Mouse (Mus musculus): ENCODE results near the gene Agmo. TPM values are rescaled to one million over a fixed set of nuclear protein-coding genes. Genes with fewer than 3 reads are reported as not detected.
A peak's percentile ranks its signal among the peaks of the same experiment; 100 is the strongest.

Gene Agmo
- polyA plus RNA-seq, 1 experiment from 2014 or later = not detected

DNA sequence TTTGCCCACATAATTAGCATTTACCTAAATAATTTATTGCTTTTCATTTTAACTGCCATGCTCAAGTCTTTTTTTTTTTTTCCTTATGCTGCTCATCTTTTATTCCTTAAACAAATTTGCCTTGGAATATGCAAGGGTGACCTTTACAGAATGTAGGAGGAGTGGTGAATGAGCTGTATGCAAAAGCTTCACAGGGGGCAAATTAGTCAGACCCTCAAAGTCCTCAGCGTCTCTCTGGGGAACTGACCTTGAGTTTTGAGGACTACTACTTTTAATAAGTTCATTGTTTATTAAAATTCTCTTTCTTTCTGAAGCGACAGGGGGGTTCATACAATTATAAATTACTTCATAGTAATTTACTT, 33.2 kb downstream of the Agmo start:
- DNase-seq (ENCODE audit: low spot score) = no peak
- H3K27ac ChIP-seq (replicated peaks) = no peak overlapping the region
- H3K36me3 ChIP-seq (replicated peaks) = no peaks in the 10 kb centered on the region
- 52% methylated on average over 2 of the region's 2 CpGs for WGBS
- no peak overlapping the region for H3K4me3 ChIP-seq
- no peaks in the 10 kb centered on the region for H3K9me3 ChIP-seq
- H3K27me3 ChIP-seq (replicated peaks; ENCODE audit: low read depth, poor library complexity, severe bottlenecking) = no peaks in the 10 kb centered on the region
- no peaks in the 10 kb centered on the region for H3K4me1 ChIP-seq

DNA sequence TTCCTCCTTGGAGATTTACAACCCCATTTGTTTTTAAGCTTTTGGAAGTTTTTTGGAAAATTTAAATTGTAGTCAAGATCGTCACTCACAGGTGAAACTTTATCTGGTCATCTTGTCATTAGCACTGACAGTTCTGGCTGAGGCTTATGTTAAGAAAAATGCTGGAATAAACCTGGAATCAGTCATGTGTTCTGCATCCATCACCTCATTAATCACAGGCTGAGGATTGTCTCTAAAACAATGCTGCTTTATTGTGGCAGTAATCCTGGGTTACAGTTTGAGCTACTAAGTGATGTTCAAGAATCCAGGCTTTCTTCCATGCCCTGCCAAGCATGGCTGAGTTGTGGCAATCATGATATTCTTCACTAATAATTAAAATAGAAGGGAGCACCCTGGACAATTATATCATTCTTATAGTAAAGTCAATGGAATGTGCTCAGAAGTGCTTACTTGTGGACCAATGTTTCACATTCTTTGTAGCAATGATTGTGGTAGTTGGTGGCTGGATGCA, 65.6 kb downstream of the Agmo start:
- Histone ChIP-seq H3K9me3 (no peaks in the 10 kb centered on the region), H3K27me3 (replicated peaks; ENCODE audit: low read depth, poor library complexity, severe bottlenecking) (no peaks in the 10 kb centered on the region), H3K27ac (replicated peaks) (no peak overlapping the region), H3K4me3 (no peak overlapping the region), H3K36me3 (replicated peaks) (no peaks in the 10 kb centered on the region), H3K4me1 (no peaks in the 10 kb centered on the region)
- WGBS = 56% methylated on average over 1 of the region's 1 CpGs
- no peak for DNase-seq (ENCODE audit: low spot score)

DNA sequence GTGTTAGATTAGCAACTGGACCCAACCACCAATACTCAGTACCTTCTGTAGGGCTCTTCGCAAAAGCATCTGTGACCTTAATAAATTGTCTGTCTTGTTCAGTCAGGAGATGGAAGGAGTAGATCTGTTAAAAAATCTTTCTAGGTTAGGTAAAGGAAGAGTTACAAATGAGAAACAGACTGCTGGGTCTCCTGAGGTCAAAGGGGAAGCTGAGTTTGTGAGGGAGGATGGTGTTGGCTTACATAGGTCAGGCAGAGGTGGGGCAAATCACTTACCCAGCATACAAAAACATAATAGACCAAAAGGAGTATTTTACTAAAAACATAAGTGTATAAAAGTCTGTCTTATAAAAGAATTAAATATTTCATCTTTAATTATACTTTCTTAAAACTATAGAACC, 69.3 kb downstream of the Agmo start:
- Histone ChIP-seq H3K4me1 (no peaks in the 10 kb centered on the region), H3K36me3 (replicated peaks) (no peaks in the 10 kb centered on the region), H3K9me3 (no peaks in the 10 kb centered on the region), H3K27me3 (replicated peaks; ENCODE audit: low read depth, poor library complexity, severe bottlenecking) (no peaks in the 10 kb centered on the region), H3K27ac (replicated peaks) (no peak overlapping the region), H3K4me3 (no peak overlapping the region)
- peak; percentile 67 for DNase-seq (ENCODE audit: low spot score)
- 34% methylated on average over 1 of the region's 1 CpGs for WGBS

DNA sequence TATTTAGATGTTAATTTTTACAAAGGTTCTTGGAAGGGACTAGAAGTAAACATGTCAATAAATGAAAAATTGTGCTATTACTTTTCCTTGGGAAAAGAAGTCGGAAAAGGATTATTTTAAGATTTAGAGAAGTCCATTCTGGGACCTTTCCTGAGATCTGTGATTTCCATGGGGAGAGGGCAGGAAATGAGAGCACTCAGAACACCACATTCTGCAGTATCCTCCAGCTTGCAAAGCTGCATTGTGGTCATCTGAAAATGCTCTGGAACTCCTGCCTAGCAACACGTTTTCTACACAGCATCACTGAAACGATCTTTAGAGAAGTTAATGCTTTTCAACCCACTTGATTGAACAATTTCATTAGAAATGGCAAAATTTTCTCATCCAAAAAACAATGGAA, 81.4 kb downstream of the Agmo start:
- Histone ChIP-seq H3K27me3 (replicated peaks; ENCODE audit: low read depth, poor library complexity, severe bottlenecking) (no peaks in the 10 kb centered on the region), H3K36me3 (replicated peaks) (no peaks in the 10 kb centered on the region), H3K27ac (replicated peaks) (no peak overlapping the region), H3K4me1 (no peaks in the 10 kb centered on the region), H3K9me3 (no peaks in the 10 kb centered on the region), H3K4me3 (no peak overlapping the region)
- no peak for DNase-seq (ENCODE audit: low spot score)
- WGBS = 66% methylated on average over 3 of the region's 3 CpGs

DNA sequence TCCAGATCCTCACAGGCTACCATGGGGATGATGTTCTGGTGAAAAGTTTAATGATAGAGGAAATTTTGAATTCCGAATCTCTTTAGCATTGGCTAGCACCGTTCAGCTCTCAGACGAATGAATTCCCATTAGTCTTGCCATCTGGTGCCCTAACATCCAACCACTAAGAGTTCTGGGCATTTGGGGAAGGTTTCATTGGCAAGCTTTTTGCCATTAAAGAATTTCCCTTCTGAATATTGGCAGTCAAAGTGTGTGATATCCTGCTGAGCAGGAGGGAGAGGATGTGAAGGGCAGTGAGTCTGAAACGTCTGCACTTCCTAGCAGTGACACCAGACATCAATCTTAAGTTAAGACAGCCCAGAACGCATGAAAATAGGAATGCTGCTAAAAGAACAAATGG, 93.5 kb downstream of the Agmo start:
- Histone ChIP-seq H3K36me3 (replicated peaks) (no peaks in the 10 kb centered on the region), H3K9me3 (no peaks in the 10 kb centered on the region), H3K27me3 (replicated peaks; ENCODE audit: low read depth, poor library complexity, severe bottlenecking) (no peaks in the 10 kb centered on the region), H3K4me3 (no peak overlapping the region), H3K27ac (replicated peaks) (no peak overlapping the region), H3K4me1 (no peaks in the 10 kb centered on the region)
- 58% methylated on average over 5 of the region's 5 CpGs for WGBS
- DNase-seq (ENCODE audit: low spot score) = no peak

DNA sequence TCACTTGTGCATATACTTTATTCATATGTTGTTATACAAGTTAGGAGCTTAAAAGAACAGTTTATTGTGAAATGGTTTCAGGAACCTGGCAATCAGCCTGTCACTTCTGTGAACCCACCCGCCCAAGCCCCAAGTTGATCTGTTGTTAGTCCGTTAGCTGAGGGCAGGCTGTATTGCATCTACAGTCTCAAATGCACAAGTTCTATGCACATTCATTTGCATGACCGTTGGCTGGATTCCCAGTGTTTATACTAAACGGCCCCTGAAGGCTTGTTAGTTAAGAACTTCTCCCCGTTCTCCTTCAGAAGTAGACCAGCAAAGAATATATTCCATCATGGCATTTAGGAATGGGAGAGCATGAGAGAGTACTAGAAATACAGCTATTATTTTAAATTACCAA, 102.8 kb downstream of the Agmo start:
- DNase-seq (ENCODE audit: low spot score) = no peak
- Histone ChIP-seq H3K9me3 (no peaks in the 10 kb centered on the region), H3K36me3 (replicated peaks) (no peaks in the 10 kb centered on the region), H3K4me3 (no peak overlapping the region), H3K27me3 (replicated peaks; ENCODE audit: low read depth, poor library complexity, severe bottlenecking) (no peaks in the 10 kb centered on the region), H3K4me1 (peaks cover 7% of the 10 kb centered on the region; the same call in 1 of the 2 replicates), H3K27ac (replicated peaks) (no peak overlapping the region)
- WGBS = 72% methylated on average over 5 of the region's 5 CpGs

DNA sequence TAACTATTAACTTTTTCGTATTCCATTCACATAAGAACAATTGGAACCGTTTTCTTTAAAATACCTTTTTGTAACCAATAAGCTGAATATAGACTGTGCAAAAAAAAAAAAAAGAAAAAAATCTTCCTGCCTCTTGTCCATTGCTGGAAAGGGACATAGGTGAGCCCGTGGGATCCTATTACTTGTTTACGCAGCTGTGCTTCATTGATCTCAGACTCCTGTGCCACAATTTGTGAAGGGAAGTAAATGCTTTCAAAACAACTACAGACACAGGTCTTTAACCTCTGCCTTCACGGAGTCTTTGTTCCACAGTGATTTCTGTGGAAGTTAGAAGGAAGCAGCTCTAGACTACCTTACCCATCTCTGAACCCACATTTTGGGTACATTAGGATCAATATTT, 104.3 kb downstream of the Agmo start:
- Histone ChIP-seq H3K27me3 (replicated peaks; ENCODE audit: low read depth, poor library complexity, severe bottlenecking) (no peaks in the 10 kb centered on the region), H3K4me3 (no peak overlapping the region), H3K9me3 (no peaks in the 10 kb centered on the region), H3K4me1 (peaks cover 7% of the 10 kb centered on the region; the same call in 1 of the 2 replicates), H3K27ac (replicated peaks) (no peak overlapping the region), H3K36me3 (replicated peaks) (no peaks in the 10 kb centered on the region)
- WGBS = 36% methylated on average over 5 of the region's 5 CpGs
- peak; percentile 49 for DNase-seq (ENCODE audit: low spot score)

DNA sequence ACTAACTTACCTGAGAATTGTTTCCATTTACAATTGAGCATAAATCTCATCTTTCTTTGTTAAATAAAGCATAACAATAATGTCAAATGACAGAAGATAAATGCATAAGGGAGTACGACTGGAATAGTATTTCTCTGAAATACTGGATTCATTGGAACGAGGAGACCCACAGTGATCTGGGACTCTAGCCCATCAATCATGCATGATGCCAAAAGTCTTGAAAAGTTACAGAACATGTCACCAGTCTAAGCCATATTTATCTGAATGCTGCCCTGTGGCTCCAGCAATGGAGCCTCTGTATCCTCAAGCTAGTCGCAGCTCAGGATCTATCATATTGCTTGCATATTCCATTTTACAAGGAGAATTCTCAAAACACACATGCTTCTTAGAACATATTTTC, 150.9 kb downstream of the Agmo start:
- WGBS = 90% methylated on average over 3 of the region's 3 CpGs

DNA sequence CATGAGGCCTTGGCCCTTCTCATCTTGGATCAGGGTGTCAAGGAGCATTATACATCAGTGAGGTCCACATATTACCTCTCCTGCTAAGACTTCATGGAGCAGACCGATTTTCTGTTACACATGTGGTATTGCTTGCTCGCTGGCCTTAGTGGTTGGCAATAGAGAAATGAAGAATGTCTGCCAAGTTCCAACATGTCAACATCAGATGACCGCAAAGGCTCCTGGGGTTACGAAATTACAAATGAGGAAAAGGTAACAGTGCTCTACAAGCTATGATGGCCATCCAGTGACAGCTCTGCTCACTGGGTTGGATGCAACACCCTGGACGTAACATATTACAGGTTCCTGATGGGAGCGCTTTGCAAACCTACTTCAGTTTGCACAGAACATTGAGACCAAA, 161.1 kb downstream of the Agmo start:
- Histone ChIP-seq H3K27ac (replicated peaks) (no peak overlapping the region), H3K27me3 (replicated peaks; ENCODE audit: low read depth, poor library complexity, severe bottlenecking) (no peaks in the 10 kb centered on the region), H3K4me3 (no peak overlapping the region), H3K36me3 (replicated peaks) (no peaks in the 10 kb centered on the region), H3K9me3 (no peaks in the 10 kb centered on the region), H3K4me1 (no peaks in the 10 kb centered on the region)
- no peak for DNase-seq (ENCODE audit: low spot score)
- 93% methylated on average over 6 of the region's 6 CpGs for WGBS

More for the DNA sequence above, 150.9 kb downstream of the Agmo start:
- no peak overlapping the region for H3K4me3 ChIP-seq
- no peaks in the 10 kb centered on the region for H3K9me3 ChIP-seq
- no peaks in the 10 kb centered on the region for H3K27me3 ChIP-seq (replicated peaks; ENCODE audit: low read depth, poor library complexity, severe bottlenecking)
- no peaks in the 10 kb centered on the region for H3K36me3 ChIP-seq (replicated peaks)
- no peak overlapping the region for H3K27ac ChIP-seq (replicated peaks)
- peaks cover 3% of the 10 kb centered on the region; the same call in 1 of the 2 replicates for H3K4me1 ChIP-seq
- no peak for DNase-seq (ENCODE audit: low spot score)

DNA sequence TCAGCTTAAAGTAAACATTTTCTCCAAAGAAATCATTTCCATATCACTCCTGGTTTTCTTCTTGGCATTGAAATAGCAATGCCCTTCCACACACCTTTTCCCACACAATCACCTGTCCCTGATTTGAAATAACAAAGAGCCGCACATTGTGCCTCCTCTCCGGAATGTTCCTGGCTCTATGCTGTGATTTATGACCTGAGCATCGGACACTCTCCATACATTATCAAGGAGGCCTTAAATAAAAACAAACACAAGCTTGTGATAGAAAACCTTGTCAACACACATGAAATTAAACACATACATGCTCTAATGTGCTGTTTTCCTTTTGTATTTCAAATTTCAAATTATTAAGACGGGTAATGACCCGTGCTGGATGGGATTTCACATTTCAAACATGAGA, 184.9 kb downstream of the Agmo start:
- Histone ChIP-seq H3K27me3 (replicated peaks; ENCODE audit: low read depth, poor library complexity, severe bottlenecking) (no peaks in the 10 kb centered on the region), H3K9me3 (no peaks in the 10 kb centered on the region), H3K27ac (replicated peaks) (no peak overlapping the region), H3K4me3 (no peak overlapping the region), H3K36me3 (replicated peaks) (no peaks in the 10 kb centered on the region), H3K4me1 (0 out of 2 replicates have a peak, but pooled peaks cover 4% of the 10 kb centered on the region)
- no peak for DNase-seq (ENCODE audit: low spot score)
- WGBS = 89% methylated on average over 5 of the region's 5 CpGs

DNA sequence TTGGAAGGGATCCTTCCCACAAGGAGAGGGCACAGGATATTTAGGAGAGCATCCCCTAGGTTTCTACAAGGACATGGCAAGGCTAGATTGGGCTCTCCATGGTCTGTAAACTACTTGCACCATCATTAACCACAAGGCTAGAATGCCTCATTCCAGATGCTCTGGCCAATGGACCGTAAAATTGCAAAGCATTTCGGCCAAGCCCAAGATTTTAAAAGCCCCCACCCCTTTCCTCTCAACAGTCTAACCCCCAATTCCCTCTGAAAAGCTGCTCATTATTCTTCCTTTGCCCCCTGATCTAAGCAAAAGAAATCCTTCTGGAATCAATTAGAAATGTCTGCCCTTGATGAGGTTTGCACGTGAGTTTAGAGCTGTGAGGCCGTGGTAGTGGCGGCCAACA, 185.3 kb downstream of the Agmo start:
- Histone ChIP-seq H3K4me3 (no peak overlapping the region), H3K4me1 (0 out of 2 replicates have a peak, but pooled peaks cover 4% of the 10 kb centered on the region), H3K27ac (replicated peaks) (no peak overlapping the region), H3K36me3 (replicated peaks) (no peaks in the 10 kb centered on the region), H3K9me3 (no peaks in the 10 kb centered on the region), H3K27me3 (replicated peaks; ENCODE audit: low read depth, poor library complexity, severe bottlenecking) (no peaks in the 10 kb centered on the region)
- 40% methylated on average over 5 of the region's 5 CpGs for WGBS
- peak; percentile 39 for DNase-seq (ENCODE audit: low spot score)

DNA sequence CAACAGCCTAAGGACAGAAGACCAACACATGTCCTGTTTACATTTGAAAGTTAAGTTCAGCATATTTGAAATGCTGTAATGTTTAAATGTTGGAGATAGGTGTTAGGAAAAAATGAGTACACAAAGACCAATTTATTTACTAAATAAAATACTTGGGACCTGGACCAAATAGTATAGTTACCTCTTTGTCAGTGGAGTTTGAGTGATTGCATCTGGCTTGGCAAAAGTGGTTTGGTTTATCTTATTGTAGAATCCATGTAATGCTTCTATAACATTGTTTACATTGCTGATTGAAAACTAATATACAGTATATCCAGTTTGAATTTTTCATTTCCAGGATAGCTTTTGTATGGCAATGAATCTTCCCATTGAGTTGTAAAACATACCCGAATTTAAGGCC, 193.0 kb downstream of the Agmo start:
- H3K36me3 ChIP-seq (replicated peaks) = no peaks in the 10 kb centered on the region
- H3K4me3 ChIP-seq = no peak overlapping the region
- WGBS = 84% methylated on average over 1 of the region's 1 CpGs
- no peak for DNase-seq (ENCODE audit: low spot score)
- no peak overlapping the region for H3K27ac ChIP-seq (replicated peaks)
- no peaks in the 10 kb centered on the region for H3K9me3 ChIP-seq
- no peaks in the 10 kb centered on the region for H3K4me1 ChIP-seq
- H3K27me3 ChIP-seq (replicated peaks; ENCODE audit: low read depth, poor library complexity, severe bottlenecking) = no peaks in the 10 kb centered on the region

DNA sequence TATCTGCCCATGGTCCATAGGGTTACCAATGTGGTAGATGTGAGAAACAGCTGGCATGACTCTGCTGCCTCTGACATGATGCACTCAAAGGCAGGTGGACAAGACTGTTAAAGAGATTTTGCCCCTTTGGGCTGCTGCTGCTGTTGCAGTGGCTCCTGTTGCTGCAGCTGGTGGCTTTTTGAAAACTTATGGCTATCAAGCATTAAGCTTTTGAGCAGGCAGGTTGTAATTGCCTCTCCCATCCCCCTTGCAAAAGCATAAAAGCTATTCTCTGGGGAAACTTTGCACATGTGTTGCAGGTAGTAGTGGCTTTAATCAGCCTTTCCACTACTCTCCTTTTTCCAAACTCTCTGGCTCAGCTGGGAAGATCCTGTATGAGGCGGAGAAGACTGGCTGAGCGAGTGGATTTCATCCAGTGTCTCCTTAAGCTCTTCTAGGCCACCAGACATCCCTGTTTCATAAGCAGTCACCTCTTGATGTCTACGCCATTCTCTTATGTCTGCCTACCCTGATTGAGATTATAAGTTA, 201.1 kb downstream of the Agmo start:
- no peak overlapping the region for H3K27ac ChIP-seq (replicated peaks)
- H3K4me3 ChIP-seq = no peak overlapping the region
- no peaks in the 10 kb centered on the region for H3K36me3 ChIP-seq (replicated peaks)
- H3K4me1 ChIP-seq = peaks cover 6% of the 10 kb centered on the region; the same call in 1 of the 2 replicates
- WGBS = 84% methylated on average over 3 of the region's 3 CpGs
- no peak for DNase-seq (ENCODE audit: low spot score)
- H3K9me3 ChIP-seq = no peaks in the 10 kb centered on the region
- no peaks in the 10 kb centered on the region for H3K27me3 ChIP-seq (replicated peaks; ENCODE audit: low read depth, poor library complexity, severe bottlenecking)
